Mouse (Mus musculus) adrenal gland, postnatal 4 days (tissue): Measurements from ENCODE around the gene Ring1. TPM values are rescaled to one million over a fixed set of nuclear protein-coding genes. Genes with fewer than 3 reads are reported as not detected.
A peak's percentile ranks its signal among the peaks of the same experiment; 100 is the strongest.

Source experiments
- DNase-seq, 2 experiments: peaks; one replicate each; pipeline ENCODE4 v3.0.0; 2021 to 2022; ENCODE audit warnings: low spot score in 2 of 2, mixed read lengths in 2 of 2
- long read RNA-seq, 2 experiments: library from polyadenylated mRNA; stranded (forward); transcript quantifications; one replicate each; pipeline ENCODE4 v2.0.0; 2021
- total RNA-seq, 2 experiments: library from RNA; stranded (reverse); gene quantifications; 2 replicates each; pipeline ENCODE4 v1.2.3; 2021

Gene Ring1
- total RNA-seq: 10 to 100 TPM; 49.0 to 54.3 TPM
- long read RNA-seq, experiment 1, transcript Ring1-201 (7 exons, 2,034 nt): major isoform, 66 of 99 reads
- long read RNA-seq, experiment 1, partial matches to known transcripts: 21 of 99 reads
- long read RNA-seq, experiment 1, other reads (novel, unspliced or antisense): 12 of 99 reads
- long read RNA-seq, experiment 2, transcript Ring1-201 (7 exons, 2,034 nt): major isoform, 99 of 152 reads
- long read RNA-seq, experiment 2, partial matches to known transcripts: 24 of 152 reads
- long read RNA-seq, experiment 2, other reads (novel, unspliced or antisense): 29 of 152 reads

GRCm38 (mm10) chr17:34024317-34024821 lies at the start of gene Ring1:
Gene Ring1 (minus strand): TSS chr17:34024680.
- peak; percentile 67 to 75 for DNase-seq

GRCm38 (mm10) chr17:34072091-34072490 lies 47.6 kb upstream of the Ring1 start:
- DNase-seq: no peak

GRCm38 (mm10) chr17:34068864-34069263 lies 44.4 kb upstream of the Ring1 start:
- no peak for DNase-seq

- no peak for DNase-seq
These were observed 32.7 kb upstream of the Ring1 start for GRCm38 (mm10) chr17:34057224-34057623.

- DNase-seq: no peak
These were observed 23.0 kb upstream of the Ring1 start for GRCm38 (mm10) chr17:34047404-34048050.

GRCm38 (mm10) chr17:34045941-34046340 lies 21.5 kb upstream of the Ring1 start:
- DNase-seq: no peak

GRCm38 (mm10) chr17:34039562-34040450 lies 15.3 kb upstream of the Ring1 start:
- no peak for DNase-seq

GRCm38 (mm10) chr17:34038878-34039561 lies 14.5 kb upstream of the Ring1 start, which contains the start of gene Col11a2:
Gene Col11a2 (plus strand): TSS chr17:34039437.
- DNase-seq: no peak

GRCm38 (mm10) chr17:34038440-34038839 lies 14.0 kb upstream of the Ring1 start:
- no peak for DNase-seq

GRCm38 (mm10) chr17:34037241-34037640 lies 12.8 kb upstream of the Ring1 start:
- no peak for DNase-seq

GRCm38 (mm10) chr17:34036647-34037046 lies 12.2 kb upstream of the Ring1 start:
- DNase-seq: no peak

- DNase-seq: no peak
These were observed 11.0 kb upstream of the Ring1 start for GRCm38 (mm10) chr17:34035517-34035916.

- no peak for DNase-seq
These were observed 9.6 kb upstream of the Ring1 start for GRCm38 (mm10) chr17:34034064-34034463.

- no peak for DNase-seq
These were observed 9.0 kb upstream of the Ring1 start for GRCm38 (mm10) chr17:34033441-34033840.

GRCm38 (mm10) chr17:34032806-34033205 lies 8.3 kb upstream of the Ring1 start:
- no peak for DNase-seq

- DNase-seq: no peak
These were observed 7.7 kb upstream of the Ring1 start for GRCm38 (mm10) chr17:34032174-34032632.

- peak; percentile 98 to 99 for DNase-seq
These were observed 7.1 kb upstream of the Ring1 start, which contains the start of the genes Slc39a7 and Rxrb for GRCm38 (mm10) chr17:34031465-34032173. Gene Slc39a7 (minus strand): TSS chr17:34031682. Gene Rxrb (plus strand): TSS chr17:34031812.

GRCm38 (mm10) chr17:34030861-34031326 lies 6.4 kb upstream of the Ring1 start:
- no peak for DNase-seq

- no peak for DNase-seq
These were observed 5.6 kb upstream of the Ring1 start for GRCm38 (mm10) chr17:34029890-34030595.
